Mouse (Mus musculus): Measurements from ENCODE around the gene Polg2.
A peak's percentile ranks its signal among the peaks of the same experiment; 100 is the strongest.
"Not testable (repeated sequence)": the region's sequence is repeated elsewhere in the genome, so short reads cannot be mapped to it uniquely, and the experiment has no call there.

The Polg2 gene

GRCm38 (mm10) chr11:106760511-106760910, 18.8 kb downstream of the Polg2 start:
- DNase-seq: no peak

DNA sequence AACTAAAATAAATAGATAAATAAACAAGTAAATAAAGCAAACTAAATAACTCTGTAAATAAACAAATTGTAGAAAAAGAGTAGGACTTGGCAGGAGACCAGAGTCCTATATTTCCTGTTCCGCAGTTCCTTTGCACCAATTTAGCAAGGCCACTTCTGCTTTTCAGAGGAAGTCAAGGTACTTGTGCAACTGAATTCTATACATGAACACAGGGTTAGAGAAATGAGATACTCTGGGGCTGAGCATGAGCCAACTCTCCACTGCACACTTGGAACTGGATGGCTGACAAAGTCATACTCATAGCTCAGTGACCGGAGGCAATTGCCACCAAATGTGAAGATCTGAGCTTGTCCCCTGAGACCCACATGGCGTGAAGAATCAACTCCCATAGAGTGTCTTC, 20.3 kb downstream of the Polg2 start:
- DNase-seq: no peak

GRCm38 (mm10) chr11:106755583-106755982, 23.8 kb downstream of the Polg2 start:
- no peak for DNase-seq

- DNase-seq: no peak
Observed at GRCm38 (mm10) chr11:106753314-106753713, 26.0 kb downstream of the Polg2 start.

DNA sequence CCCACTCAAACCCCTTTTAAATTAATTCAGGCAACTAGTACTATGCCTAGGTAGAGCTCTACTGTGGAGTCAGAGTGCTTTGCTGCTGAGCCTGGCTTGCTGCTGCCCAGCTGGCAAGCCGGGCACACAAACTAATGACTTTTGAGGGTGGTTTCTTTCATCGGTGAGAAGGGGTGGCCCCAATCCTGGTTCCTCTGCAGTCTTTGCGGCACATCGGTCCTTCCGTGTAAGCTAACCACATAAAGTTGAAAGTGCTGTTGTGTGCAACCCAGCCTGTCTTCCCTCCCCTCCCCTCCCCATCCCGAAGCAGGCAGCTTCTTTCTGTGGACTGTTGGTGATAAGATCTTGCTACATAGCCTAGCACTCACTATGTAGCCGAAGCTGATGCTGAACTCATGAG, 27.2 kb downstream of the Polg2 start:
- DNase-seq: peak; percentile 37

DNA sequence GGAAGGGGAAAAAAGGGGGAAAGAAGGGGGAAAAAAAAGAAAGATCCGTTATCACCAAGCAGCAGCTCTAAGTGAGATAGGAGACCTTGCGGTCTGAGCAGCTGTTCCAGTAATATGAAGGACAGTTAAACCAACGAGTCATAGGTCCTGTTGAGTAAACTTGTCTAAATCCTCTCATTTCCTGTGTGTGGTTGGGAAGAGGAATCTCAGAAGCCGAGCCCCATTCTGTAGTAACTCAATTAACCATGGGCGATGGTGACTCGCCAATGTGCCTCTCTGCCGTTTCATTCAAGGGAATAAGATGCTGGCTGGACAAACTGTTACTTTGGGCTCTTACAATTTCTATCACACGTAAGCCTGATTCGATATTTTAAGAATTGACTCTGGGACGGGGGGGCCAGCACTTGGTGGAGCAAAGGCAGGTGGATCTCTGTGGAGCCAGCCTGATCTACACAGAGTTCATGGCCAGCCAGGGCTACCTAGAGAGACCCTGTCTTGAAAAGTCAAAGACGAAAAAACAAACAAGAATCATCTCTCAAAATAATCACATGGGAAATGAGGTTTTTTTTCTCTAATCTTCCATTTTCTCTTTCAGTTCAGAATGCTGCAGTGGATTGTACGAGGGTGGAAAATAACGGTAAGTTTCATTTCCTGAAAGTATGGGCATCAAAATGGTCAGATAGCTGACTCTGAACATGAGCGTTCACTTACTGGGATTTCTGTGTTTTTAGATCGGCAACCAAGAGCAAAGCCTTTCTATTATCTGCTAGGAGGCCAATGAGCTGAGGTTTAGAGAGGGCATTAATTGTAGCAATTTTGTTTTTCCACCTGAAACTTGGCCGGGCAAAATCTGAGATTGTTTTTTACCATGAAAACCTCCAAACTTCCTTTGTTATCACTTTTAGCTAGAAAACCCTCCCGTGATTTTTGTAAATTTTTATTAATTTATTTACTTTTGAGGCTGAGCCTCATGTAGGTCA, 28.0 kb downstream of the Polg2 start, which contains the start of gene Milr1:
Milr1 (plus strand) TSS at position 188 of the 980 bp plus-strand sequence.
- DNase-seq: no peak

DNA sequence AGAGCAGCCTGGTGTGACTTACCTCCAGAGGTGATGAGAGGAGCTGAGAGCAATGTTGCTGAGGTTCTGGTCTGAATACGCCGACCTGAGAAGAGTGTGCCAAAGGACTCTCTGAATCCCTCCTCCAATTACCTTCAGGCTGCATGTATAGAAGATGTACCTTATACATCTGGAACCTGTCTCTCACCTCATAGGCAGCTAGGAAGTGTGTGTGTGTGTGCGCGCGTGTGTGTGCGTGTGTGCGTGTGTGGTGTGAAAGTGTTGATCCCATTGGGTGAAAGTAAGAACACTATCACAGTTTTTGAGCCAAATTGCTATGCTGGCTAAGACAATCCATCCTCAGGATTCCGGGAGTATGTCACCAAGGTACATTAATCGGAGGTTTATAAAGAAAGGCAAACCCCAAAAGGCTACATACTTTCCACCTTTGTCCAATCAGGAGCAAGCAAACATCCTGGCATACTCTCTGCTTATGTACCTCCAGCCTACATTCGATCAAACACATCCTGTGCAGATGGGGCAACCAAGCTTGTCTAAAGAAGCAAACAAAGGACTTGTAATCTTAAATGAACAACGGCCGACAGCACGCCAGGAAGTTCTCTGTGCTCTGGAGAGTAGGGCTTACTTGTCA, 29.1 kb downstream of the Polg2 start, which contains the start of gene Pecam1:
Pecam1 (minus strand) TSS at position 508 of the 631 bp plus-strand sequence.
- DNase-seq: no peak

DNA sequence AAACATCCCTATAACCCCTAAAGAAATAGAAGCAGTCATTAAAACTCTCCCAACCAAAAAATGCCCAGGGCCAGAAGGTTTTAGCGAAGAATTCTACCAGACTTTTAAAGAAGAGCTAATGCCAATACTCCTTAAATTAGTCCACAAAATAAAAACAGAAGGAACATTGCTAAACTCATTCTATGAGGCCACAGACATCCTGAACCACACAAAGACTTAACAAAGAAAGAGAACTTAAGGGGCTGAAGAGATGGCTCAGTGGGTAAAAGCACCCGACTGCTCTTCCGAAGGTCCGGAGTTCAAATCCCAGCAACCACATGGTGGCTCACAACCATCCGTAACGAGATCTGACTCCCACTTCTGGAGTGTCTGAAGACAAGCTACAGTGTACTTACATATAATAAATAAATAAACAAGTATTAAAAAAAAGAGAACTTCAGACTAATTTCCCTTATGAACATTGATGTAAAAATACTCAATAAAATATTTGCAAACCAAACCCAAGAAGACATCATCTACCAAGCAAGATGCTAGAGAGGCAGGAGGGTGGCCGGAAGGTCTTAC, 29.7 kb downstream of the Polg2 start:
- DNase-seq: not testable (repeated sequence)

DNA sequence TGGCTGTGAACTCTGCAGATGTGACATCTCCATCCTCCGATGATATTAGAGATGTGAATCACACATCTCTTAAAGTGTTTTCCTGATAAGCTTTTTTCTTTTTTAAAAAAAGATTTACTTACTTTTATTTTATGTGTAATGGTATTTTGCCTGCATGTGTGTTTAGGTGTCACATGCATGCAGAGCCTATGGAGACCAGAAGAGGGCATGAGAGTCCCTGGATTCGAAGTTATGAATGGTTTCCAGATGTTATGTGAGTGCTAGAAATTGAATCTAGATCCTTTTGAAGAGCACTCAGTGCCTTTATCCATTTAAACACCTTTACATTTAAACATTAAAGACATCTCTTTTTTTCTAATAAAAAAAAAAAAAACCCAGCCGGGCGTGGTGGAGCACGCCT, 34.4 kb downstream of the Polg2 start:
- no peak for DNase-seq

- no peak for DNase-seq
Observed at GRCm38 (mm10) chr11:106742388-106742841, 36.9 kb downstream of the Polg2 start.

DNA sequence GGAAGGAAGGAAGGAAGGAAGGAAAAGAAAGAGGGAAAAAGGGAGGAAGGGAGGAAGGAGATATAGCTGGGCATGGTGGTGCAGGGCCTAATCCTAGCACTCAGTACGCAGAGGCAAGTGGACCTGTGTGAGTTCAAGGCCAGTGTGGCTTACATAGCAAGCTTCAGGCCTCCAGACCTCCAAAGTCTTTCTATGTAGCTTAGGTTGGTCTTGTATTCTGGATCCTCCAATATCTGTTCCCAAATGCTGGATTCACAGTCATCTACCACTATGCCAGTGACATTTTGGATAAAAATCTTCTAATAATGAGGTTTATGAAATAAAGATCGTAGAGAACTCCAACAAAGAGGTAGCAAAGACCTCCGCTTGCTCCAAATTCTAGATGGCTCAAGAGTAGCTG, 37.5 kb downstream of the Polg2 start:
- DNase-seq: no peak

DNA sequence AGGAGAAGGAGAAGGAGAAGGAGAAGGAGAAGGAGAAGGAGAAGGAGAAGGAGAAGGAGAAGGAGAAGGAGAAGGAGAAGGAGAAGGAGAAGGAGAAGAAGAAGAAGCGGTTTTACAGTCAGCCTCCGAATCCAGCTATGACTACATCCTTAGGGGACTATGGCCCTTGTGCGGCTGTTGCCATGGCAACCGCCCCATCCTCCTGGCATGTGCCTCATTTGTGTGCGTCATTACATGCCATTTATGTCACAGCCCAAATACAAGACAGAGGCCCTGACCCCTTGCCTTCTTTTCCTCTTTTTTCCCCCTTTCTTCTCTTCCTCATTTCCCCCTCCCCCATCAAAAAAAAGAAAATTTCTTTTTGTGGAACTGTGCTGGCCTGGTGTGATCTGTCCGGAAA, 38.1 kb downstream of the Polg2 start:
- no peak for DNase-seq

GRCm38 (mm10) chr11:106740724-106741123, 38.6 kb downstream of the Polg2 start:
- not testable (repeated sequence) for DNase-seq

DNA sequence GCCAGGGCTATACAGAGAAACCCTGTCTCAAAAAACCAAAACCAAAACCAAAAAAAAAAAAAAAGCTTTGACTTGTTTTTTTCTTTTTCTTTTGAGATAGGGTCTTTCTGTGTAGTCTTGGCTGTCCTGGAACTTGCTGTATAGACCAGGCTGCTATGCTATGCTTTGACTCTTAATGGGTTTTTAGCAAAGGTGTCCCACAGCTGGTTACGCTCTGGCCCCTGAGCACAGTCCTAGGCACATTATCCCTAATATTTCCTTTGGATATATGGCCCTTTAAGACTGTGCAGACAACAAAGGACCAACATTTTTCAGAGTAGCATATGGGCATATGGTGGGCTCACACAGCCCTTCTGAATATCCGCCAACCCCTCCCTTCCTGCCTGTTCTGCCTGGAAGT, 40.2 kb downstream of the Polg2 start:
- DNase-seq: no peak

- no peak for DNase-seq
Observed at GRCm38 (mm10) chr11:106737178-106737621, 42.1 kb downstream of the Polg2 start.

DNA sequence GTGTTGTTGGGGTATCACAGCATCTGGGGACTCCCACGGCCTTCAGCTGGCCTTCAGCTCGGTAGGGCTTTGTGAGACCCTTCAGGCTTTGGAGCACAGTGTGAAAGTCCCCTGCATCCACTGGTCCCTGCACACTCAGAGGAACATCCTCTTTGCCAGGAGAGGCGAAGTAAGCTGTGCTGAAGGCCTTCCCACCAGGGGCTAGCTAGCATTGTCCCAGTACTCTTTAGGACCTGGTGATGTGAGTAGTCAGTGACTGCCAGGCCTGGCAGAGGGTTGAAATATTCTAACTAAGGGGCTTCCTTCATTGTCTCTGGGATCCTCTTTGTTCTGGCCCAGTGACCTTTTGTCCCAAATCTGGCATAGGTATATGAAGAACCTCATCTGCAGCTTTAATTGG, 42.7 kb downstream of the Polg2 start:
- no peak for DNase-seq

DNA sequence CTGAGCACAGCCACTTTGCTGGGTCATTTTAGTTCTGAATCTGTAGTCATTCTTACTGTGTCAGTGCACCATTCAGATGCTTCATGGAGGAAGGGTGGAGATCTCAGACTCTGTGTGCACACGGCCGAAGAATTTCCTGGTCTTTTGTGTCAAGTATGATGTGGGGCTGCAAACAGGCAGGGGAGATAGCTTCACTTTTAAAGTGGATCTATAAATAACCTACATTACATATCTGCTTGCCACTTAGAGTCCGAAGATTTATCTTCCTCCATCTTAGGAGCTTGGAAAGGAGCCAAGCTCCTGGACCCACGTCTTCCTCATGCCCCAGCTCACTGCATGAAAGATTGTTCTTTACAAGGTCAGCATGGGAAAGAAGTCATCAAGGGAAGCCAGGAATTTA, 48.6 kb downstream of the Polg2 start:
- DNase-seq: no peak

DNA sequence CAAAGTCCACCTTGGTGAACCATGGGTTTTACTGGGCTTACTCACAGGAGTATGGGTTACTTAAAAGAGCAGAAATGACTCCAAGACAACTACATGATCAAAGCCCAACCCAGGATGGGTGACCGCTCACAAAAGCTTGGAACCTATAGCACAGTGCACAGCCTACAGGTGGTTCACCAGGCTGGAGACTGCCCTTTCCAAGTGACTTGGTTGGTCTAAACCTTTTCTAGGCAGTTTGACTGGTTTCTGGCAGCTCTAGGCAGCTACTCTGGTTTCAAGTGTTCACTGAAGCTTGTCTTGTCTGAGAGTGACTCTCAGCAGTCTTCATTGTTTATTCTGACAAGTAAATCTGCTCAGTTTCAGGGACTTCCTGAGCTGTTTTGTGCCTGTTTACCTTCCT, 49.7 kb downstream of the Polg2 start:
- DNase-seq: no peak

- DNase-seq: no peak
Observed at GRCm38 (mm10) chr11:106728402-106729366, 50.7 kb downstream of the Polg2 start.

DNA sequence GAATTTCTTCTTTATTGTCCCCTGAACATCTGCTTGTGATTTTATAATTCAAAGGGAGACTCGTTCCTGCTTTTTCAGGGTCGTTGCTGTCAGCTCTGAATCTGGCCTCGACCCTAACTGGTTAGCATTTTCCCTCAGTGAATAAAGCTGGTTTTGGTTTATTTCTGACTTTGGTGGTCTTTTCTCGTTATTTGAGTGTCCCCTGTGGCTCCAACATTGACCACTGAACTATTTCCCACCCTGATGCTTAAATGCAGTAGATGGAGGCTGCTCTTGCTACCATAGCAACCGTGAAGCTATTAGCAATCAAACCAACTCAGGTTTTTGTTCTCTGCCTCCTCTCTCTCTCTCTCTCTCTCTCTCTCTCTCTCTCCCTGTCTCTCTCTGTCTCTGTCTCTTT, 51.4 kb downstream of the Polg2 start:
- DNase-seq: no peak

DNA sequence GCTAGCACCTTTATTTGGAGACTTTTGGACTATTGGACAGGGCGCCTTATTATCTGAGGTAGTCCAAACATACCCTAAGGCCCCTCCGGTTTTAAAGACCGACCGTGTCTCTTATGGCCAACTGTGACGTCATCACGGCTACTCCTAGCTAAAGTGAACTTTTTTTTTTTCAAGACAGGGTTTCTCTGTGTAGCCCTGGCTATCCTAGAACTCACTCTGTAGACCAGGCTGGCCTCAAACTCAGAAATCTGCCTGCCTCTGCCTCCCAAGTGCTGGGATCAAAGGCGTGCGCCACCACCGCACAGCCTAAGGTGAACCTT, 54.5 kb downstream of the Polg2 start:
- DNase-seq: not testable (repeated sequence)

DNA sequence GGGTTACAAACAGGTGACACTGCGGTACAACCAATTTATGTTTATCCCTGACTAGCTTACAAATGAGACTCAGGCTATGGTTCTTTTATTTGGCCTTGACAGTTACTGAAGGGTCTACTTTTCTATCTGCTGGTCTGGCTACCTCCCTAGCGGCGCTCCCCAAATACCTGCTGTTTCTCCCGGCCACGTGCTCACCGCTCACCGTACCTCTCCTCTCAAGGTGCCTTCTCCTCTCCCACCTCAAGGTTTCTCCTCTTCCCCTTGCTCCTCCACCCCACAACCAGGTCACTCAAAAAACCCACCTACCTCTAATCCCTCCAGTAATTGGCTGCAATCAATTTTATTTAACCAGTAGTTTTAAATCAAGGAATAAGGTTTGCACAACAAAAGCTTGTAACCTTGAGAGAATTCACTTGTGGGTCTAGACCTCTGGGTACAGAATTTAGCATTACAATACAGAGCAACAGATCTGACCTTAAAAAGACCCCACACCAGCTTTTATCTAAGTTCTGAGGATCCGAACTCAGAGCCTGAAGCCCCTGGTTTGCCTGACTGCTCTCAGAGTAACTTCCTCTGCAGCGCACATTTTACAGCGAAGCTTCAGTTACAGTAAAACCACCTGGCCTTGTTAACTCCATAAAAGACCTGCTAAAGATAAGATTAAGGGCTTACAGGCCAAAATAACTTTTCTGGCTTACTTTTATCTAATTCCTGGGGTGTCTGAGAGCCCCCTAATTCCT, 55.0 kb downstream of the Polg2 start:
- DNase-seq: no peak

Data from liver (tissue).